Mouse (Mus musculus): ENCODE measurements around the gene Sf1. TPM values are rescaled to one million over a fixed set of nuclear protein-coding genes. Genes with fewer than 3 reads are reported as not detected.

Gene Sf1
- polyA plus RNA-seq, 1 experiment from 2014 or later: 224 TPM

- DNase-seq (ENCODE audit: low spot score) (no peak), ATAC-seq (ENCODE audit: insufficient read depth, low FRiP score, low TSS enrichment) (no peak)
- Histone ChIP-seq H3K36me3 (ENCODE audit: control insufficient read depth, insufficient read depth, low read length) (peaks cover 16% of the 10 kb centered on the region), H3K9ac (ENCODE audit: low read length) (no peak overlapping the region), H3K4me2 (ENCODE audit: low read depth) (no peak overlapping the region), H3K27ac (ENCODE audit: low read depth, low read length) (no peak overlapping the region), H3K4me3 (ENCODE audit: low read depth, low read length) (no peak overlapping the region), H3K9me3 (ENCODE audit: control insufficient read depth, low read length) (no peaks in the 10 kb centered on the region), H3K4me1 (ENCODE audit: control insufficient read depth, insufficient read depth, low read length) (peaks cover 18% of the 10 kb centered on the region), H3K27me3 (ENCODE audit: control insufficient read depth, insufficient read depth, low read length) (no peaks in the 10 kb centered on the region)
- WGBS: 94% methylated on average over 6 of the region's 6 CpGs
Measured at GRCm38 (mm10) chr19:6339191-6339590, 24.3 kb upstream of the Sf1 start.

- Histone ChIP-seq H3K27me3 (ENCODE audit: control insufficient read depth, insufficient read depth, low read length) (no peaks in the 10 kb centered on the region), H3K4me1 (ENCODE audit: control insufficient read depth, insufficient read depth, low read length) (peaks cover 14% of the 10 kb centered on the region), H3K4me3 (ENCODE audit: low read depth, low read length) (no peak overlapping the region), H3K9ac (ENCODE audit: low read length) (no peak overlapping the region), H3K27ac (ENCODE audit: low read depth, low read length) (no peak overlapping the region), H3K9me3 (ENCODE audit: control insufficient read depth, low read length) (no peaks in the 10 kb centered on the region), H3K4me2 (ENCODE audit: low read depth) (no peak overlapping the region), H3K36me3 (ENCODE audit: control insufficient read depth, insufficient read depth, low read length) (peaks cover 16% of the 10 kb centered on the region)
- WGBS: 72% methylated on average over 15 of the region's 15 CpGs
- ATAC-seq (ENCODE audit: insufficient read depth, low FRiP score, low TSS enrichment): no peak
- DNase-seq (ENCODE audit: low spot score): no peak
Measured at GRCm38 (mm10) chr19:6339890-6340504, 23.5 kb upstream of the Sf1 start.

- ATAC-seq (ENCODE audit: insufficient read depth, low FRiP score, low TSS enrichment) (peak; percentile 83), DNase-seq (ENCODE audit: low spot score) (peak; percentile 81)
- Histone ChIP-seq H3K4me2 (ENCODE audit: low read depth) (peak within 1 kb of the TSS; percentile 79), H3K4me1 (ENCODE audit: control insufficient read depth, insufficient read depth, low read length) (peaks cover 12% of the 10 kb centered on the region), H3K4me3 (ENCODE audit: low read depth, low read length) (peak within 1 kb of the TSS; percentile 45), H3K36me3 (ENCODE audit: control insufficient read depth, insufficient read depth, low read length) (peaks cover 17% of the 10 kb centered on the region), H3K9me3 (ENCODE audit: control insufficient read depth, low read length) (no peaks in the 10 kb centered on the region), H3K27ac (ENCODE audit: low read depth, low read length) (0 out of 2 replicates have a peak within 1 kb of the TSS, but pooled peaks have one; percentile 34), H3K9ac (ENCODE audit: low read length) (peak within 1 kb of the TSS; percentile 62), H3K27me3 (ENCODE audit: control insufficient read depth, insufficient read depth, low read length) (no peaks in the 10 kb centered on the region)
- WGBS: 13% methylated on average over 39 of the region's 72 CpGs
Measured at GRCm38 (mm10) chr19:6340524-6341452, 22.7 kb upstream of the Sf1 start, which contains the start of gene Map4k2. TSS of gene Map4k2 (plus strand) at chr19:6341135.

- ATAC-seq (ENCODE audit: insufficient read depth, low FRiP score, low TSS enrichment) (no peak; the same call in 1 of the 2 replicates), DNase-seq (ENCODE audit: low spot score) (no peak)
- H3K4me3 ChIP-seq (ENCODE audit: low read depth, low read length): peak overlapping the region; percentile 45
- H3K27ac ChIP-seq (ENCODE audit: low read depth, low read length): 0 out of 2 replicates have a peak overlapping the region, but pooled peaks have one; percentile 34
- peaks cover 24% of the 10 kb centered on the region for H3K36me3 ChIP-seq (ENCODE audit: control insufficient read depth, insufficient read depth, low read length)
- H3K27me3 ChIP-seq (ENCODE audit: control insufficient read depth, insufficient read depth, low read length): no peaks in the 10 kb centered on the region
- peak overlapping the region; percentile 62 for H3K9ac ChIP-seq (ENCODE audit: low read length)
- WGBS: 11% methylated on average over 23 of the region's 23 CpGs
- H3K4me2 ChIP-seq (ENCODE audit: low read depth): peak overlapping the region; percentile 79
- no peaks in the 10 kb centered on the region for H3K9me3 ChIP-seq (ENCODE audit: control insufficient read depth, low read length)
- peaks cover 4% of the 10 kb centered on the region for H3K4me1 ChIP-seq (ENCODE audit: control insufficient read depth, insufficient read depth, low read length)
Measured at GRCm38 (mm10) chr19:6341453-6342077, 21.9 kb upstream of the Sf1 start.

- no peak overlapping the region for H3K4me3 ChIP-seq (ENCODE audit: low read depth, low read length)
- no peak overlapping the region for H3K9ac ChIP-seq (ENCODE audit: low read length)
- H3K4me2 ChIP-seq (ENCODE audit: low read depth): 0 out of 2 replicates have a peak overlapping the region, but pooled peaks have one; percentile 10
- DNase-seq (ENCODE audit: low spot score): no peak
- no peaks in the 10 kb centered on the region for H3K9me3 ChIP-seq (ENCODE audit: control insufficient read depth, low read length)
- 81% methylated on average over 5 of the region's 5 CpGs for WGBS
- peaks cover 23% of the 10 kb centered on the region for H3K36me3 ChIP-seq (ENCODE audit: control insufficient read depth, insufficient read depth, low read length)
- no peak for ATAC-seq (ENCODE audit: insufficient read depth, low FRiP score, low TSS enrichment)
- no peaks in the 10 kb centered on the region for H3K27me3 ChIP-seq (ENCODE audit: control insufficient read depth, insufficient read depth, low read length)
- no peaks in the 10 kb centered on the region for H3K4me1 ChIP-seq (ENCODE audit: control insufficient read depth, insufficient read depth, low read length)
- H3K27ac ChIP-seq (ENCODE audit: low read depth, low read length): no peak overlapping the region
Measured at GRCm38 (mm10) chr19:6342276-6342933, 21.1 kb upstream of the Sf1 start.

GRCm38 (mm10) chr19:6343066-6343925 is 20.2 kb upstream of the Sf1 start:
- DNase-seq (ENCODE audit: low spot score) (no peak), ATAC-seq (ENCODE audit: insufficient read depth, low FRiP score, low TSS enrichment) (no peak)
- Histone ChIP-seq H3K36me3 (ENCODE audit: control insufficient read depth, insufficient read depth, low read length) (peaks cover 19% of the 10 kb centered on the region), H3K27ac (ENCODE audit: low read depth, low read length) (no peak overlapping the region), H3K4me3 (ENCODE audit: low read depth, low read length) (no peak overlapping the region), H3K4me1 (ENCODE audit: control insufficient read depth, insufficient read depth, low read length) (no peaks in the 10 kb centered on the region), H3K27me3 (ENCODE audit: control insufficient read depth, insufficient read depth, low read length) (no peaks in the 10 kb centered on the region), H3K9ac (ENCODE audit: low read length) (no peak overlapping the region), H3K9me3 (ENCODE audit: control insufficient read depth, low read length) (no peaks in the 10 kb centered on the region), H3K4me2 (ENCODE audit: low read depth) (no peak overlapping the region)
- 89% methylated on average over 19 of the region's 19 CpGs for WGBS

- H3K4me3 ChIP-seq (ENCODE audit: low read depth, low read length): no peak overlapping the region
- ATAC-seq (ENCODE audit: insufficient read depth, low FRiP score, low TSS enrichment): no peak
Measured at GRCm38 (mm10) chr19:6343996-6344395, 19.5 kb upstream of the Sf1 start.

More at GRCm38 (mm10) chr19:6343996-6344395, 19.5 kb upstream of the Sf1 start:
- 90% methylated on average over 5 of the region's 5 CpGs for WGBS
- no peak overlapping the region for H3K27ac ChIP-seq (ENCODE audit: low read depth, low read length)
- DNase-seq (ENCODE audit: low spot score): no peak
- H3K4me2 ChIP-seq (ENCODE audit: low read depth): no peak overlapping the region
- no peaks in the 10 kb centered on the region for H3K9me3 ChIP-seq (ENCODE audit: control insufficient read depth, low read length)
- no peak overlapping the region for H3K9ac ChIP-seq (ENCODE audit: low read length)
- no peaks in the 10 kb centered on the region for H3K27me3 ChIP-seq (ENCODE audit: control insufficient read depth, insufficient read depth, low read length)
- peaks cover 13% of the 10 kb centered on the region for H3K36me3 ChIP-seq (ENCODE audit: control insufficient read depth, insufficient read depth, low read length)
- no peaks in the 10 kb centered on the region for H3K4me1 ChIP-seq (ENCODE audit: control insufficient read depth, insufficient read depth, low read length)

Measured in neural tube, embryonic 11.5 days (tissue).